Mouse (Mus musculus): Measurements from ENCODE around the gene Fam117a. TPM values are rescaled to one million over a fixed set of nuclear protein-coding genes. Genes with fewer than 3 reads are reported as not detected.

Gene Fam117a
- polyA plus RNA-seq, 1 experiment from 2014 or later = 3.0 TPM

DNA sequence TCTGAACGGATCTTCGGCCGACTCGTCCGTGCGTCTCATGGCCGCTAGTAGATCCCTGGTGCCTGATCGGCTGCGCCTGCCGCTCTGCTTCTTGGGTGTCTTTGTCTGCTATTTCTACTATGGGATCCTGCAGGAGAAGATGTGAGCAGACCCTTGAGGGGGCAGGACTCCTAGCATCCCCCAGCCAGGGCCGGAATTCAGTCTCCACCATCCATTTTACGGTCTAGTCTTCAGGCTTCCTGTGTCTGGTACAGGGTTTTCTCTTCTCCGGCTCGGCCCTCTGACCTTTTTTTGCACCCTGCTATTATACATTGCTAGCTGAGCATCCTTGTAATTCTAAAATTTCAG lies 48.1 kb downstream of the Fam117a start:
- 0% methylated on average over 14 of the region's 14 CpGs for WGBS
- ATAC-seq (replicated peaks) = peak; percentile 38; the same call in 1 of the 2 replicates
- H3K27ac ChIP-seq (replicated peaks) = peak overlapping the region; percentile 94

DNA sequence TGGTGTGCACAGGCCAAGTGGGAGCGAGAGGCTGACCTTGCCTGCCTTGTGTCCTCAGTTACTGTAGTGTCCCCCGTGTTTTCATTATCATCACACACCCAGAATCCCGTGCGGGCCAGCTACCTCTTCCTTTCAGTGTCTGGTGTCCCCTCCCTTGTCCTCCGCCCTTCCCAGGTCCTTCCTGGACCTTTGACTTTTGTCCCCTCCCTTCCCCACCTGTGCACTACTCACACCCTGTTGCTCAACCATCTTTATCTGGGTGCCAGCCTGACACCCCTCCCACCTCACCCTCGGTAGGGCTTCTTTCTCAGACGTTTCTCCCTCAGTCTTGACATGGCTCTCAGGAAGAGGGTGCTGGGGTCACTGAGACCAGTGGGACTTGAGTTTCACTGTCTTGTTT lies 50.5 kb downstream of the Fam117a start:
- Histone ChIP-seq H3K27me3 (no peaks in the 10 kb centered on the region), H3K4me2 (replicated peaks) (no peak overlapping the region), H3K4me3 (no peak overlapping the region), H3K27ac (replicated peaks) (no peak overlapping the region), H3K9me3 (no peaks in the 10 kb centered on the region), H3K36me3 (peaks cover 37% of the 10 kb centered on the region), H3K4me1 (peaks cover 30% of the 10 kb centered on the region), H3K9ac (replicated peaks) (no peak overlapping the region)
- no peak for ATAC-seq (replicated peaks)
- 95% methylated on average over 7 of the region's 7 CpGs for WGBS

More for the DNA sequence above, 48.1 kb downstream of the Fam117a start:
- peak overlapping the region; percentile 91 for H3K9ac ChIP-seq (replicated peaks)
- H3K4me1 ChIP-seq = peaks cover 20% of the 10 kb centered on the region
- peak overlapping the region; percentile 85 for H3K4me3 ChIP-seq
- peak overlapping the region; percentile 59 for H3K4me2 ChIP-seq (replicated peaks)
- no peaks in the 10 kb centered on the region for H3K27me3 ChIP-seq
- no peaks in the 10 kb centered on the region for H3K9me3 ChIP-seq
- peaks cover 29% of the 10 kb centered on the region for H3K36me3 ChIP-seq

GRCm38 (mm10) chr11:95389006-95389405 lies 52.2 kb downstream of the Fam117a start:
- peaks cover 37% of the 10 kb centered on the region for H3K36me3 ChIP-seq
- no peak overlapping the region for H3K4me2 ChIP-seq (replicated peaks)

GRCm38 (mm10) chr11:95390420-95390819 lies 53.6 kb downstream of the Fam117a start:
- Histone ChIP-seq H3K9me3 (no peaks in the 10 kb centered on the region), H3K9ac (replicated peaks) (no peak overlapping the region), H3K4me2 (replicated peaks) (no peak overlapping the region), H3K27ac (replicated peaks) (no peak overlapping the region; the same call in 1 of the 2 replicates), H3K27me3 (no peaks in the 10 kb centered on the region), H3K4me1 (peaks cover 36% of the 10 kb centered on the region), H3K36me3 (peaks cover 37% of the 10 kb centered on the region), H3K4me3 (no peak overlapping the region)
- 91% methylated on average over 6 of the region's 6 CpGs for WGBS
- ATAC-seq (replicated peaks) = no peak

More at GRCm38 (mm10) chr11:95389006-95389405, 52.2 kb downstream of the Fam117a start:
- Histone ChIP-seq H3K4me3 (no peak overlapping the region), H3K27me3 (no peaks in the 10 kb centered on the region), H3K4me1 (peaks cover 40% of the 10 kb centered on the region), H3K9ac (replicated peaks) (no peak overlapping the region), H3K9me3 (no peaks in the 10 kb centered on the region), H3K27ac (replicated peaks) (no peak overlapping the region)
- ATAC-seq (replicated peaks) = no peak
- WGBS = 74% methylated on average over 3 of the region's 3 CpGs

DNA sequence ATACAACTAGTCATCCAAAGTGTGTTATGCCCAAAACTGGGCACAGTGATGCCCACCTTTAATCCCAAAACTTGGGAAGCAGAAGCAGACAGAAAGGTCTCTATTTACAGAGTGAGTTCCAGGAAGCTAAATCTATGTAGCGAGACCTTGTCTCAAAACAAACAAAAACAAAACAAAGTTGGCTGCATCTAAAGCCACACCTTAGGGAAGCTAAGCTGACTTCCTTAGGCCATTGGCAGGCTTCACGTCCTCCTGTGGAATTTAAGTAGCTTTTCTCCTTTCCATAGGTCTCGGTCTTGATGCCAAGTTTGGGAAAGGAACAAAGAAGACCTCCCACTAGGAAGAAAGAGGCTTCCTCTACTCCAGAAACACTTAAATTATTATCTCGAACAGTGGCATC lies 54.4 kb downstream of the Fam117a start:
- WGBS = 60% methylated on average over 4 of the region's 4 CpGs
- Histone ChIP-seq H3K4me3 (no peak overlapping the region), H3K4me1 (peaks cover 28% of the 10 kb centered on the region), H3K9ac (replicated peaks) (no peak overlapping the region), H3K9me3 (no peaks in the 10 kb centered on the region), H3K27ac (replicated peaks) (peak overlapping the region; percentile 80), H3K36me3 (peaks cover 37% of the 10 kb centered on the region), H3K4me2 (replicated peaks) (no peak overlapping the region), H3K27me3 (no peaks in the 10 kb centered on the region)
- no peak for ATAC-seq (replicated peaks)

- Histone ChIP-seq H3K36me3 (peaks cover 33% of the 10 kb centered on the region), H3K27me3 (no peaks in the 10 kb centered on the region), H3K4me2 (replicated peaks) (no peak overlapping the region), H3K27ac (replicated peaks) (peak overlapping the region; percentile 80), H3K9me3 (no peaks in the 10 kb centered on the region), H3K9ac (replicated peaks) (no peak overlapping the region), H3K4me3 (no peak overlapping the region), H3K4me1 (peaks cover 23% of the 10 kb centered on the region)
- WGBS = 44% methylated on average over 5 of the region's 5 CpGs
- ATAC-seq (replicated peaks) = peak; percentile 65; the same call in 1 of the 2 replicates
These were observed 54.9 kb downstream of the Fam117a start for GRCm38 (mm10) chr11:95391743-95392142.

- peaks cover 32% of the 10 kb centered on the region for H3K36me3 ChIP-seq
- no peak overlapping the region for H3K9ac ChIP-seq (replicated peaks)
- no peak overlapping the region for H3K4me2 ChIP-seq (replicated peaks)
- no peaks in the 10 kb centered on the region for H3K27me3 ChIP-seq
- H3K4me1 ChIP-seq = peaks cover 20% of the 10 kb centered on the region
- no peaks in the 10 kb centered on the region for H3K9me3 ChIP-seq
- peak overlapping the region; percentile 80 for H3K27ac ChIP-seq (replicated peaks)
- WGBS = 53% methylated on average over 7 of the region's 7 CpGs
- H3K4me3 ChIP-seq = no peak overlapping the region
- peak; percentile 82 for ATAC-seq (replicated peaks)
These were observed 55.4 kb downstream of the Fam117a start for GRCm38 (mm10) chr11:95392223-95392667.

DNA sequence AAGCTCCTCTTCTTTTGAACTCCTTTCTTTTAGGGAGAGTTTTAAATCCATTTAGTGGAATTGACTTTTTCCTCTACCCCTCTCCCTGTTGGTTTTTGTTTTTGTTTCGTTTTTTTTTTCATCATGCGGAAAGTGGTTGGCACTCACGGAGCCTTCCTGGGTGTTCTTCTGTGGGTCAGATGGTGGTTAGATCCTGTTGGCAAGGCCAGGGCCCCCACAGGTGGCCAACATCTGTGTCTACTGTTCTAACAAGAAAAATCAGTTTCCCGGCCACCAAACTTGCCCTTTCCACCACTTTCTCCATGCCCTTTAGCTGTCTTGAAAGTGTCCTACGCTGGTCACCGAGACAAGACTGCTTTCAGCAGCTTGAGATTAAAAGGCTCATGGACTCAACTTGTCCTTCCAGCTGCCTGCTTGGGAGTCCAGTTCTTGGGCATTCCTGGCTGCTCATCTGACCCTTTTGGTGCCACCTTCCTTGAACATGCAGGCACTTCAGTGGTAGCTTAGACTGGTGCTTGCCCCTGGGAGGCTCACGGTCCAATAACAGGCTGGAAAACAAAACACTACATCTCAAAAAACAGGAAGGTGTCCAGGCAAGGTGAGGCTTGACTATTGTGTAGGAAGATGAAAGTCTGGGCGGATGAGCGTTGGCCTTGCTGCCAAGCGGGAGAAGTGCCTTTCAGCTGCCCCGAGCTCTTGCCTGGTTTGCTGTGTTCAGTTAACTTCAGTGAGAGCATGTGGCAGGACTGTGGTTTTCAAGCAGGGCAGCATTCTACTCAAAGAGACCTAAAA lies 56.1 kb downstream of the Fam117a start:
- H3K27ac ChIP-seq (replicated peaks) = peak overlapping the region; percentile 80
- WGBS = 77% methylated on average over 11 of the region's 11 CpGs

DNA sequence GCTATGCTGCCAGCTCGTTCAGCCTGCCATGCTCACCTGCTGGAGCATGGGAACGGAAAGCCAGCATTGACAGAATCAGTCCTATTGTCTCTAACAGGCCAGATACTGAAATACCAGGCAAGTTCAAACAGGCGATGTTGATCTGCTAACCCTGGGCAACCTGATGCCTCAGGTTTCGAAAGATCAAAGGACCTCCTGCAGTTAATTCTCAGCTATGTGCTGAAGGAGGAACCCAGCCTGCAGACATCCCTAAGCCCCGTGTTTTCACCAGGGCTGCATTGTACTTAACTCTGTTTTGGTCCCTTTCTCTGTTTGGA lies 56.6 kb downstream of the Fam117a start:
- Histone ChIP-seq H3K4me3 (no peak overlapping the region), H3K27ac (replicated peaks) (peak overlapping the region; percentile 80; the same call in 1 of the 2 replicates), H3K9ac (replicated peaks) (no peak overlapping the region), H3K27me3 (no peaks in the 10 kb centered on the region), H3K4me2 (replicated peaks) (no peak overlapping the region), H3K4me1 (peaks cover 30% of the 10 kb centered on the region), H3K9me3 (no peaks in the 10 kb centered on the region), H3K36me3 (peaks cover 20% of the 10 kb centered on the region)
- 34% methylated on average over 5 of the region's 5 CpGs for WGBS
- ATAC-seq (replicated peaks) = no peak

More for the DNA sequence above, 56.1 kb downstream of the Fam117a start:
- Histone ChIP-seq H3K4me2 (replicated peaks) (no peak overlapping the region), H3K27me3 (no peaks in the 10 kb centered on the region), H3K4me1 (peaks cover 24% of the 10 kb centered on the region), H3K36me3 (peaks cover 26% of the 10 kb centered on the region), H3K9me3 (no peaks in the 10 kb centered on the region), H3K9ac (replicated peaks) (no peak overlapping the region), H3K4me3 (no peak overlapping the region)
- ATAC-seq (replicated peaks) = no peak

- H3K27ac ChIP-seq (replicated peaks) = no peak overlapping the region; the same call in 1 of the 2 replicates
- no peak overlapping the region for H3K4me3 ChIP-seq
- no peaks in the 10 kb centered on the region for H3K27me3 ChIP-seq
- peaks cover 15% of the 10 kb centered on the region for H3K36me3 ChIP-seq
- no peak overlapping the region for H3K4me2 ChIP-seq (replicated peaks)
- no peak overlapping the region for H3K9ac ChIP-seq (replicated peaks)
- WGBS = 63% methylated on average over 5 of the region's 5 CpGs
- H3K4me1 ChIP-seq = peaks cover 35% of the 10 kb centered on the region
- ATAC-seq (replicated peaks) = no peak
- H3K9me3 ChIP-seq = no peaks in the 10 kb centered on the region
These were observed 57.3 kb downstream of the Fam117a start for GRCm38 (mm10) chr11:95394112-95394511.

- no peak overlapping the region for H3K27ac ChIP-seq (replicated peaks)
- H3K9me3 ChIP-seq = no peaks in the 10 kb centered on the region
- no peak overlapping the region for H3K4me3 ChIP-seq
- H3K4me1 ChIP-seq = peaks cover 43% of the 10 kb centered on the region
- no peak for ATAC-seq (replicated peaks)
- H3K36me3 ChIP-seq = no peaks in the 10 kb centered on the region
- no peaks in the 10 kb centered on the region for H3K27me3 ChIP-seq
- no peak overlapping the region for H3K9ac ChIP-seq (replicated peaks)
- no peak overlapping the region for H3K4me2 ChIP-seq (replicated peaks)
- 69% methylated on average over 1 of the region's 1 CpGs for WGBS
These were observed 59.7 kb downstream of the Fam117a start for GRCm38 (mm10) chr11:95396548-95396947.

- no peaks in the 10 kb centered on the region for H3K27me3 ChIP-seq
- peak overlapping the region; percentile 34 for H3K27ac ChIP-seq (replicated peaks)
- H3K9me3 ChIP-seq = no peaks in the 10 kb centered on the region
- no peaks in the 10 kb centered on the region for H3K36me3 ChIP-seq
- no peak overlapping the region for H3K4me3 ChIP-seq
- H3K4me1 ChIP-seq = peaks cover 37% of the 10 kb centered on the region
- H3K4me2 ChIP-seq (replicated peaks) = no peak overlapping the region
- whole genome bisulfite sequencing = 45% methylated on average over 14 of the region's 14 CpGs
- no peak for ATAC-seq (replicated peaks)
- no peak overlapping the region for H3K9ac ChIP-seq (replicated peaks)
These were observed 61.3 kb downstream of the Fam117a start for GRCm38 (mm10) chr11:95397843-95398835.
